Mouse (Mus musculus) lung, embryonic 14.5 days (tissue): ENCODE results near the gene Cr1l. TPM values are rescaled to one million over a fixed set of nuclear protein-coding genes. Genes with fewer than 3 reads are reported as not detected.

Experiments
- ATAC-seq: fragments of 200-750 bp; cut with Nextera tagmentation; 2 replicates; pipeline ENCODE4 v1.8.0; 2017; ENCODE audit warnings: mild to moderate bottlenecking, moderate TSS enrichment, moderate library complexity; ENCODE audit not compliant: insufficient read depth
- DNase-seq: peaks from one replicate; pipeline ENCODE4 v3.0.0-alpha.2; 2015
- H3K27ac ChIP-seq: fragments of 300-500 bp; sonication (generic); 2 replicates; pipeline ENCODE4 v1.5.1; 2014; ENCODE audit warnings: low read depth, mild to moderate bottlenecking, moderate library complexity
- H3K27me3 ChIP-seq: fragments of 300-500 bp; sonication (generic); 2 replicates; pipeline ENCODE4 v1.6.1; 2014; ENCODE audit warnings: low read length, control low read depth; ENCODE audit not compliant: insufficient read depth
- H3K36me3 ChIP-seq: fragments of 300-500 bp; sonication (generic); 2 replicates; pipeline ENCODE4 v1.6.1; 2014; ENCODE audit warnings: control low read depth; ENCODE audit not compliant: insufficient read depth
- H3K4me1 ChIP-seq: fragments of 300-500 bp; sonication (generic); 2 replicates; pipeline ENCODE4 v1.6.1; 2014; ENCODE audit warnings: antibody characterized with exemption, control low read depth; ENCODE audit not compliant: insufficient read depth
- H3K4me2 ChIP-seq: fragments of 300-500 bp; sonication (generic); 2 replicates; pipeline ENCODE4 v1.6.1; 2014; ENCODE audit warnings: mild to moderate bottlenecking
- H3K4me3 ChIP-seq: fragments of 300-500 bp; sonication (generic); 2 replicates; pipeline ENCODE4 v1.5.1; 2014; ENCODE audit warnings: low read depth, low read length
- H3K9ac ChIP-seq: fragments of 300-500 bp; sonication (generic); 2 replicates; pipeline ENCODE4 v1.6.1; 2014
- H3K9me3 ChIP-seq: fragments of 300-500 bp; sonication (generic); 2 replicates; pipeline ENCODE4 v1.6.1; 2016; ENCODE audit warnings: low read depth, low read length, control low read depth
- CTCF ChIP-seq: IDR thresholded peaks from 2 replicates; pipeline ENCODE4 v1.5.1; 2016; ENCODE audit warnings: antibody characterized with exemption, low read depth
- WGBS: fragments of 180-500 bp; shearing (Covaris S2); extraction: QIAGEN DNeasy Blood & Tissue Kit; methylation state at CpG from one replicate; pipeline ENCODE4 v1.1.7; 2014; 5-methylcytosine and 5-hydroxymethylcytosine counted together
- polyA plus RNA-seq: library from polyadenylated mRNA; unstranded; fragments of >200 nt; fragmentation: Nextera tagmentation; extraction: Ambion mirVana; gene quantifications from 2 replicates; pipeline ENCODE4 v1.2.1, GENCODE M21; 2014

Cr1l gene
- polyA plus RNA-seq, 1 experiment from 2014 or later, result 66.4 TPM

DNA sequence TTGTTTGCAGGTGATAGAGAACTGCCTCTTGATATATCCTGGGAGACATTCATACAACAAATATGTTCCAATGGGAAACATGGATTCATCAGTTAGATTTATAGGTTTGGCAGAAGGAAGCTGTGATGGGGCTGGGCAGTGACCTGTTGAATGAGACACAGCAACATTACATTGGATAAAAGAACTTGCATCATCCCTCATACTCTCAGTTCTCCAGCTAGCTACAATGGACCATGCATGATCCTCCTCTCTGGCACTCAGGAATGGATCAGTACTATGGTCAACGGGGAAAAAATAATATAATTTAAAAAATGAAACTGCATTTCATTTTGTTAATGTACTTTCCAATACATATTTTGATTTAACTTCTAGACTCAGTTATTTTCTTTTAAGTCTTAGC is 1.5 kb downstream of the Cr1l start:
- H3K9me3 ChIP-seq, result no peaks in the 10 kb centered on the region
- 57% methylated on average over 1 of the region's 1 CpGs for WGBS
- DNase-seq (no peak), ATAC-seq (no peak)
- H3K27ac ChIP-seq, result no peak overlapping the region
- peak overlapping the region; percentile 50 for H3K4me2 ChIP-seq
- H3K4me3 ChIP-seq, result no peak overlapping the region; the same call in 1 of the 2 replicates
- peaks cover 23% of the 10 kb centered on the region for H3K36me3 ChIP-seq
- no peak for TF ChIP-seq CTCF
- no peaks in the 10 kb centered on the region for H3K4me1 ChIP-seq
- no peak overlapping the region for H3K9ac ChIP-seq
- no peaks in the 10 kb centered on the region for H3K27me3 ChIP-seq

DNA sequence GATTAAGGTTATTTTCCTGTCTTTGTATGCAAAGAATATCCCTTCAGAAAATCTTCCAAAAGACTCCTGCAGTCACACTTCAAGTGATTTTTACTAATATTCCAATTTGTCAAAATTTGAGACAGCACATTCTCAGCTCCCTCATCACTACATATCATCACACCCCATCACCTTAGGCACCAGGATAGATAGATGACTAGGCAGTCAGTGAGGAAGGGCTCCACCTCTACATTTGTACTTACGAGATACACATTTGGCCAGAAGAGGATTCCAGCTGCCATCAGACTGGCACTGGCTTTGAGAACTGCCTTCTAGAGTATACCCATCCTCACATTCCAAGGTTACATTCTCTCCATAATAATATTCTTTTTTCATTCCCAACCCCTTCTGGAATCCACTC is 17.0 kb downstream of the Cr1l start:
- Histone ChIP-seq H3K4me2 (no peak overlapping the region), H3K4me1 (no peaks in the 10 kb centered on the region), H3K36me3 (peaks cover 52% of the 10 kb centered on the region), H3K27ac (no peak overlapping the region), H3K9me3 (no peaks in the 10 kb centered on the region), H3K27me3 (no peaks in the 10 kb centered on the region), H3K9ac (no peak overlapping the region), H3K4me3 (no peak overlapping the region)
- ATAC-seq, result no peak
- no peak for TF ChIP-seq CTCF
- no peak for DNase-seq
- WGBS, result 90% methylated on average over 1 of the region's 1 CpGs

- H3K4me1 ChIP-seq, result no peaks in the 10 kb centered on the region
- DNase-seq (no peak), ATAC-seq (no peak)
- H3K9me3 ChIP-seq, result no peaks in the 10 kb centered on the region
- peaks cover 52% of the 10 kb centered on the region for H3K36me3 ChIP-seq
- TF ChIP-seq CTCF, result no peak
- no peaks in the 10 kb centered on the region for H3K27me3 ChIP-seq
- 84% methylated on average over 4 of the region's 4 CpGs for WGBS
- H3K9ac ChIP-seq, result no peak overlapping the region
- H3K4me3 ChIP-seq, result no peak overlapping the region
- no peak overlapping the region for H3K27ac ChIP-seq
- no peak overlapping the region for H3K4me2 ChIP-seq
Observed at GRCm38 (mm10) chr1:195113621-195114020, 17.8 kb downstream of the Cr1l start.

- DNase-seq (no peak), ATAC-seq (no peak)
- TF ChIP-seq CTCF, result no peak
- Histone ChIP-seq H3K4me3 (no peak overlapping the region), H3K4me2 (no peak overlapping the region), H3K4me1 (no peaks in the 10 kb centered on the region), H3K27ac (no peak overlapping the region), H3K27me3 (no peaks in the 10 kb centered on the region), H3K36me3 (peaks cover 39% of the 10 kb centered on the region), H3K9me3 (no peaks in the 10 kb centered on the region), H3K9ac (no peak overlapping the region)
- WGBS, result 21% methylated on average over 4 of the region's 4 CpGs
Observed at GRCm38 (mm10) chr1:195100693-195101092, 30.7 kb downstream of the Cr1l start.

GRCm38 (mm10) chr1:195098004-195098403 is 33.4 kb downstream of the Cr1l start:
- no peak overlapping the region for H3K4me2 ChIP-seq
- no peak for TF ChIP-seq CTCF
- H3K27me3 ChIP-seq, result no peaks in the 10 kb centered on the region
- DNase-seq (no peak), ATAC-seq (no peak)
- H3K4me1 ChIP-seq, result no peaks in the 10 kb centered on the region
- WGBS, result 93% methylated on average over 1 of the region's 1 CpGs
- H3K36me3 ChIP-seq, result peaks cover 28% of the 10 kb centered on the region
- no peak overlapping the region for H3K9ac ChIP-seq
- H3K27ac ChIP-seq, result no peak overlapping the region
- H3K9me3 ChIP-seq, result no peaks in the 10 kb centered on the region
- H3K4me3 ChIP-seq, result no peak overlapping the region

DNA sequence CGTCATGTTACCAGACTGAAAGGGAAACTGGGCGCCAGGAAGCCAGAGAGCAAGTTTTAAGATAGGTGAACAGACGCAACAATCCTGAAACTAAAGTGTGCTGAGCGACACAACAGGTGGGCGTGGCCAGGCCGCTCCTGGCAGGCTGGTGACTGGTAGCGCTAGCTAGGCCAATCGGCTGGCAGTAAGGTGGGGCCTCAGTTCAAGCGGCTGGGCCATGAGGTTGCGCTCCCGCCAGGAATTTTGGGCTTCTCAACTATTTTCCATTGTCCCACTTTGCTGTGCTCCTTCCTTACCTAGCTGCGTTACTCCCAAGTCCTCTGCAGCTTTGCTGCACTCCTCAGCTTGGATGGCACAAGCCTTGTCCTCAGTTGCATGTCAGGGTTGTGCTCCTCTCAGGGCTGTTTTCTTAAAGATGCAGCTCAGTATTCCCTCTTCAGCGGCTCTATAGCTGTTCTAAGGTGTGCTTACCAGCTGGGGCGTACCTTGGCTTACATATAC is 39.1 kb downstream of the Cr1l start, which contains the start of gene Cd46:
TSS of gene Cd46 (minus strand) at position 30 of the 501 bp plus-strand sequence.
- Histone ChIP-seq H3K27ac (peak within 1 kb of the TSS; percentile 54; the same call in 1 of the 2 replicates), H3K36me3 (peaks cover 5% of the 10 kb centered on the region; the same call in 1 of the 2 replicates), H3K9me3 (no peaks in the 10 kb centered on the region), H3K27me3 (no peaks in the 10 kb centered on the region), H3K4me2 (peak within 1 kb of the TSS; percentile 65), H3K4me1 (no peaks in the 10 kb centered on the region), H3K4me3 (peak within 1 kb of the TSS; percentile 40), H3K9ac (peak within 1 kb of the TSS; percentile 34)
- TF ChIP-seq CTCF, result no peak
- WGBS, result 3% methylated on average over 14 of the region's 14 CpGs
- ATAC-seq (peak; percentile 97), DNase-seq (peak; percentile 82)

DNA sequence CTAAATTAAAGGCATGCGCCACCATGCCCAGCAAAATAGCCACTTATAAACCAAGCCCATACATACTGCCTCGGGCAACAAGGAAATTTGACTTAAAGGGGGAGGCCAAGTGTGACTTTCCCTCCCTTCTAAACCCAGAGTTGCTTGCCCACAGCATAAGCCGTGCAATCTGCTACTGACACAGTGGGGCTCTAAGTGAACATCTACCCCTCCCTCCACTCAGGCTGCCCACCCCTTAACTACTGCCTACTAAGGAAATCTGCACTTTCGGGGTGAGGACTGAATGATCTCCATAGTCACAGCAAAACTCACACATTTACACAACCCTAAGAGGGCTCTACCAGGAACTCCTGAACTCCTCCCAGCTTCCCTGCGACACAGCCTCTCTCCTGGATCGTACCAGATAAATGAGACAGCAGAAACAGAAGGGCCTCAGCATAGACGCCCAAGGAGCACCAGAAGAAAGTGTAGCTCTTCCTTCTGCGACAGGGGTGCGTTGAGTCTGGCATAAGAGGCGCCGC is 39.6 kb downstream of the Cr1l start:
- DNase-seq, result no peak
- Histone ChIP-seq H3K9me3 (no peaks in the 10 kb centered on the region), H3K4me3 (peak overlapping the region; percentile 40), H3K4me2 (peak overlapping the region; percentile 65), H3K4me1 (no peaks in the 10 kb centered on the region), H3K27ac (peak overlapping the region; percentile 54; the same call in 1 of the 2 replicates), H3K27me3 (no peaks in the 10 kb centered on the region), H3K36me3 (peaks cover 5% of the 10 kb centered on the region; the same call in 1 of the 2 replicates), H3K9ac (peak overlapping the region; percentile 34)
- WGBS, result 19% methylated on average over 11 of the region's 11 CpGs
- peak; percentile 84 for ATAC-seq
- no peak for TF ChIP-seq CTCF
